Mouse (Mus musculus): ENCODE data around the gene Fndc3c1.
A peak's percentile ranks its signal among the peaks of the same experiment; 100 is the strongest.
"Not testable (repeated sequence)": the region's sequence is repeated elsewhere in the genome, so short reads cannot be mapped to it uniquely, and the experiment has no call there.

Gene Fndc3c1

GRCm38 (mm10) chrX:106485101-106485651, at the start of gene Fndc3c1:
Gene Fndc3c1 (minus strand): TSS chrX:106485401.
- DNase-seq (ENCODE audit: low spot score): peak; percentile 68

- no peak for DNase-seq (ENCODE audit: low spot score)
Measured at GRCm38 (mm10) chrX:106486451-106486850, 1.2 kb upstream of the Fndc3c1 start.

- no peak for DNase-seq (ENCODE audit: low spot score)
Measured at GRCm38 (mm10) chrX:106485671-106486070, 470 bp upstream of the Fndc3c1 start.

- DNase-seq (ENCODE audit: low spot score): not testable (repeated sequence)
Measured at GRCm38 (mm10) chrX:106479891-106480290, 5.3 kb downstream of the Fndc3c1 start.

- no peak for DNase-seq (ENCODE audit: low spot score)
Measured at GRCm38 (mm10) chrX:106385304-106385703, 99.9 kb downstream of the Fndc3c1 start.

- DNase-seq (ENCODE audit: low spot score): no peak
Measured at GRCm38 (mm10) chrX:106380608-106381007, 104.6 kb downstream of the Fndc3c1 start.

Measured in yolk sac, embryonic 10.5 days (tissue).